Mouse (Mus musculus): ENCODE measurements at regions not wholly inside any gene's neighbourhood (a gene's known extent, or its start where the extent isn't known, plus 50 kb on each side); places are given as distances from the start of the nearest gene placed in this dataset.

GRCm38 (mm10) chr10:111746067-111746878, 226.2 kb upstream of the Krr1 start:
- DNase-seq: no peak

DNA sequence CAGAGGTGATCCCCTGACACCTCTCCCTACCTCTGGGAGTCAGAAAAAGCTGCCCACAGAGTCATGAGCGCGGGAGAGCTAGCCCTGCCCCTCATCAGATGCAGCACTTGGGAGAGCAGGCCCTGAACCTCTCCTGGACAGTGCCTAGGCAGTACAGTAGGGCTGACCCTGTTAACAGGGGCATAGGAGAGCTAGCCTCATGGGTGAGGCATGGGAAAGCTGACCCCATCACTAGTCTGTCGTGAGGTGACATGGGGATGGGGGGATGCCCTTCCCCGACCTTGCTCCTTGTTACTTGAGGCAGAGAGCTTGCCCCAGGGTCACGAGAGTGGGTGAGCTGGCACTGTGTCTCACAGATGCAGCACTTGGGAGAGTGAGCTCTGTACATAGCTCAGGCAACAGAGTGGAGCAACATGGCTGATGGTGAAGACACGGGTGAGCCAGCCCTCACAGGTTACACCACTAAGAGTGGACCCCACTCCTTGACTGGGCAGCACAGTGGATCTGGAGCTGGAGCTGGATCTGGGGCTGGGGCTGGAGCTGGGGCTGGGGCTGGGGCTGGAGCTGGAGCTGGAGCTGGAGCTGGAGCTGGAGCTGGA, 225.5 kb upstream of the Krr1 start:
- no peak for DNase-seq

GRCm38 (mm10) chr10:111748482-111748881, 224.0 kb upstream of the Krr1 start:
- DNase-seq: no peak

- no peak for DNase-seq
Observed at GRCm38 (mm10) chr10:111753646-111754045, 218.8 kb upstream of the Krr1 start.

DNA sequence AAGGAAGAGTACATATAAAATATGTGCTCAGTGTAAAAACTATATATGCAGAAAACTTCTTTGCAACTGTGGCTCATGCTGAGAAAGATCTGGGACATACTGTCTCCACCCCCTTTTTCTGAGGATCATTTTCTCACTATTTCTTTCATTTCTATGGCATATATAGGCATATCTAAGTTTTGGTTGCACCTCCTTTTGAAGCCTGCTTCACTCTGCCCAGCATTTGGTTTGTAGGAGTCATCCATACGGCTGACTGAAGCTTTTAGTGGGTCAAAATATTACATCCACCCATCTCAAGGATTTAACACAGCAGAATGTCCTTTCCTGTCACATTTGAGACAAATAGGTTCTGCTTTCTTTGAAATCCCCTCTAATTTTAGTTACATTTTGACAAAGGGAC, 216.5 kb upstream of the Krr1 start:
- no peak for DNase-seq

DNA sequence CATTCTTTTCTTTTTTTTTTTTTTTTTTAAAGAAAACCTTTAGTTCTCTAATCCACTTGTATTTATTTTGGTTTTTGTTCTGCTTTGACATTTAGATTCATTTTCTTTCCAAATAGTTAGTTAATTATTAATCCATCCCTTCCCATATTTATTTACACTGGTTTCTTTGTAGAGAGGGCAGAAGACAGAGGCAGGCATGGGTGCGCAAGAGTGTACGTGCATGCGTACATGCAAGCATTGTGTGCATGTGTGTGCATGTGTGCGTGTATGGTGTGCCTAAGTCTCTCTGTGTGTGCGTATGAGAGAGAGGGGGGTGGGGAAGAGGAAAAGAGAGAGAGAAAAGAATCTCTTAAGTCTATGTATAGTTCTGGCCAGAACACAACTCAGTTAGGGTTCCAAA, 215.9 kb upstream of the Krr1 start:
- no peak for DNase-seq

GRCm38 (mm10) chr10:111757689-111758088, 214.8 kb upstream of the Krr1 start:
- DNase-seq: no peak

- DNase-seq: no peak
Observed at GRCm38 (mm10) chr10:111759505-111759904, 213.0 kb upstream of the Krr1 start.

DNA sequence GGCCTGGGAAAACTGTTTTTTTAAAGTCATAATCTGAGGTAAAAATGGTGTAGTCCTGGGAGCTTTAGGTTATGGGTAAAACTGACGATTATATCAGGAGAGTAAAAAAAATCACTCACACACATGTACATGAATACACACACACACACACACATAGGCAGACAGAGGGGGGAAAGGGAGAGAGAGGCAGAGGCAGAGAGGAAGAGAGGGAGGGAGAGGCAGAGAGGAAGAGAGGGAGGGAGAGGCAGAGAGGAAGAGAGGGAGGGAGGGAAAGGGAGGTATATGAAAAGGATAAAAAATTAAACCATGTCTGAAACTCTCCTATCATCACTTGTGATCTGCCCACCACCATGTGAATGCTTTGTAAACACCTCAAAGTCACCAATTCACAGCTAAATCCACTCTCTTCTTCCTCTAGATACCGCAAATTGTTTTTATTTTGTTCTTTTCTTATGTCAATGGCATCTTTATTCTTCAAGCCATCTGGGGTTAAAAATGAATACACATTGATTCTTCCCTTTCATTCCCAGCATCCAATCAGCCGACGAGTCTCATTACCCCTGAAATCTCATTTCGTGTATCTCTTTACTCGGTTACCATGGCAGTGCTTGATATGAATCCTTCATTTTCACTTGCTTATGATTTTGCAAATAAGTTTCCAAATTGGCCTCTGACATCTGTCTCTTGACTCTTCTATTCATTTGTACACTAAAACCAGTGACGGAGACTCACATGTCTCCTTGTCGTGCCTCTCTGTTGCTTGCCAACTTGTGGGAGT, 209.5 kb upstream of the Krr1 start:
- no peak for DNase-seq

DNA sequence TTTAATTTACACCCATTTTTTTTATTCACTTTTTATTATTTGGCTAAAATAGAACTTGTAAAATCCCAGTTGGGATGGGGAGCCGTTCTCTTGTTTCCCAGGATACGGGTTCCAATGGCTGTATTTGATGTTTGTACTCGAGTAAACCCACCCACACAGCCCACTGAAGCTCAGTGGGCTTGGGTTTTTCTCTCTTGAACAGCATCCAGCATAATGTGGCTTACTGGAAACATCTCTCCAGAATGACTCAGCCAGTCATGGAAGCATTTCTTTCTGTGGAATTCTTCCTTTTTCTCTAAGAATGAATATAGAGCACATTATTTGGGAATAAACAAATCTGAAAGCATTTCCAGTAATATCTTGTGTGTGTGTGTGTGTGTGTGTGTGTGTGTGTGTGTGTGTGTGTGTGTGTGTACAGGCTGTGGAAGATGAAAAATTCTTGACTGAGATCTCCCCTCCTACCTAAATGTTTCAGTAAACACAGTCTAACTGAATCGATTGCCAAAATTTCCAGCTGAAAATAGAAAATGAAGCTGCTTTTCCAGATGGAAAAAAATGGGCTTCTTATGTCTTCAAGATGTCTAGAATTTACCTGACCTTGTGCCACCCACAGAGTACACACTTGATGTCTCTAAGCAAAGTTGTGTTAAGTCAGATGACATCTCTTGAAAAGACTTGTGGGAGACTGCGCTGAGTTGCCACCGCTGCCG, 205.3 kb upstream of the Krr1 start:
- no peak for DNase-seq

GRCm38 (mm10) chr10:111767813-111768455, 204.5 kb upstream of the Krr1 start:
- DNase-seq: no peak

DNA sequence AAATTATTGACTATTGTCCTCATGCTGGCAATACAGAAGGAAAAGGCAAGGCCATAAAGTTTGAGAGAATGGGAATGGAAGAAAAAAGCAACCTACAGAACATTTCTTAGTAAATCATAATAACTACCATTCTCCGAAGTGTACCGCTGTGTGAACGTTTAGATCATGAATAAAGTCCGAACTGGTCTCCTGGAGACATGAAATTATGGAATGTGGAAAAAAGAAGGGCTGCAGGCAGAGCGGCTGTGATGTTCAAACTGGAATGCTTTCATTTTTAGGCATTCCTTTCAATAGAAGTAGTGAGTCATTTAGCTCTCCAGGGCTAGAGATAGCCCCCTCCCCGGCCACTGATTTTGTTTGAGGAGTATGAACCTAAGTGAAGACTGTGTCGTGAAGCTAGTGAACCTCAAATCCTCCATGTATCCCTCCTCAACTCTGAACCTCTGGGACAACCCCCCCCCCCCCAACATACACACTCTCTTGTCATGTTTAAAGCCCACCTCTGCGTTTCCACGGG, 202.9 kb upstream of the Krr1 start:
- no peak for DNase-seq

DNA sequence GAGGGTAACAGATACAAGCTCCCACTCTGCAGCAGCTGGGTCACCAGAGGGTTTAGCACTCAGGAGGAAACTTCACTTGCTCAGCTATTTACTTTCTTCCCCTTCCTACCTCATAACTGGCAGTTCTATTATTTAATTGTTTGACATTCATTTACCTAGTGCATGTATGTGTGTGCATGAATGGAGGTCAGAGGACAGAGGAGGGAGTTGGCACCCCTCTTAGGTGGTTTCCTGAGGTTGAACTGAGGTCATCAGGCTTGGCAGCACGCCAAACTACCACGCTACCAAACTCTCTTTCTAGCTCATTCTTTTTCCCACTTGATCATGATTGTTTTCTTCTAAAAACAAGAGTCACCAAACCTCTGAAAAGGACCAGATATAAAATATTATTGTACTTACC, 202.4 kb upstream of the Krr1 start:
- DNase-seq: no peak

DNA sequence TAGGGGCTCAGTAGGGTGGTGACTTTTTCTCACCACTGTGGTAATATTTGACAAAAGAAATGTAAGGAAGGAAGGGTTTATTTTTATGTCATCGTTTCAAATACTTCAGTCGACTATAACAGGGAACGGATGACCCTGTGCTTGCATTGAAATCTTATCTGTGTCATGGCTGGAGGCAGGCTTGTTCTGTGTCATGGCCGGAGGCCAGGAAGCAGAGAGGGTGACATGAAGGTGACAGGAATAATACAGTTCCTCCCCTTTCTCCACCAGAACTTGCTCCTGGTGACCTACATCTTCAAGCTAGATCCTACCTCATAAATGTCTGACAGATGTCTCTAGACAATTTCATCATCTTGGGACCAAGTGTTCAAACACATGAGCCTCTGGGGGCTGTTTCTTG, 201.5 kb upstream of the Krr1 start:
- no peak for DNase-seq

GRCm38 (mm10) chr10:111777559-111777958, 194.9 kb upstream of the Krr1 start:
- no peak for DNase-seq

GRCm38 (mm10) chr10:111778111-111778510, 194.4 kb upstream of the Krr1 start:
- no peak for DNase-seq

GRCm38 (mm10) chr10:111779956-111780355, 192.5 kb upstream of the Krr1 start:
- DNase-seq: no peak

- no peak for DNase-seq
Observed at GRCm38 (mm10) chr10:111782195-111782810, 190.2 kb upstream of the Krr1 start.

DNA sequence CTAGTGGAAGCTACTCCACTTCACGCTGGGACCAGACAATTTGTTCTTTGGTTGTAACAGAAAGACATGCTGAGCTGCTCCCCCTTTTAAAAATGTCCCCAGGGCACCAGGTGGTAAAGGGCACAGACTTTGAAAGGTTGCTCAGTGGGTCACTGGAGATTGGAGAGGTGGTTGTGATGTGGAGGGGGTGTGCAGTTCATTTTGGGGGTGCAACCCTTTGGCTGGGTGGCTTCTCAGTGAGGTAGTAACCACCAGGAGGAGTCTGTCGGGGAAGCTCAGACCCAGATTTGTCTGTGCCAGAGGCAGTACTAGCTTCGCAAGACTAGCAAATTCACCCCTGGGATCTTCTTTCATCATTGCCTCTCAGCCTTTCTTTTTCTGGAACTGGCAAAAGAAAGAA, 189.0 kb upstream of the Krr1 start:
- DNase-seq: no peak

GRCm38 (mm10) chr10:111784065-111784853, 188.2 kb upstream of the Krr1 start:
- no peak for DNase-seq

DNA sequence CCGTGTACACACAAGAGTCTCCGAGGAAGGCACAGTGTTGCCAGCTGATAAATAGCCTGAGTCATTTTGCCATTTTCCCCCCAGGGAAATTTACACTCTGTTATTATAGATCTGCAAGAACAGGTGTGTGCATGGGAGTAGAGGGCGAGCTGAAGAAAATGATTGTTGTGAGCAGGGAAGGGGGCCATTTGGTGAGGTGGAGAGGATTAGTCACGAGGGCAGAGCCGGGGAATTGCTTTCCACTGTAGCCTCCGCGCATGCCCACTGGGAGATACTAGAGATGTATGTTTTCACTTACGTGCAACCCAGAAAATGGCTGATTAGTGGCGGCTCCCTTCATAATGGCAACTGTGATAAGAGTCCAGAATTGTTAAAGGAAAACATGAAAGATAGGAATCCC, 185.3 kb upstream of the Krr1 start:
- DNase-seq: no peak
